Mouse (Mus musculus): ENCODE results near the gene Fibcd1. TPM values are rescaled to one million over a fixed set of nuclear protein-coding genes. Genes with fewer than 3 reads are reported as not detected.

Fibcd1 gene
- total RNA-seq, 2 experiments from 2014 or later = 115 to 137 TPM

DNA sequence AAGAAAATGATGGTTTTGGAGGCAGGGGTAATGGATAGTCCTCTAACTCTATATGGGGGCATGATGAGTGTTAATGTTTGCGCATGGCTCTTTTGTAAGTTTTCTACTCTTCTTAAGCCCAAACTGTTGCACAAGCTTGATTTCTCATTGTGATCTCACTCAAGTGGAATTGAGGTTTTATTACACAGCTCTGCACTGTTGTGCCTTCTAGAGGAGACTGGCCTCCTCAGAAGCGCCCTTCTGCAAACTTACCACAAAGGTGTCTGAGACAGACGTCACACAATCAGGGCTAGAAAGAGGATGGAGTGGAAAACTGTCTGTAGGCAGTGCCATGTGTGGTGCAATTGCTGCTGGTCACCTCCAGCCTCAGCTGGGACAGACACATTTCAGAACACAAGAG lies 69.3 kb downstream of the Fibcd1 start:
- no peak for DNase-seq (ENCODE audit: extremely low spot score in 1 of 2, low spot score in 1 of 2)

DNA sequence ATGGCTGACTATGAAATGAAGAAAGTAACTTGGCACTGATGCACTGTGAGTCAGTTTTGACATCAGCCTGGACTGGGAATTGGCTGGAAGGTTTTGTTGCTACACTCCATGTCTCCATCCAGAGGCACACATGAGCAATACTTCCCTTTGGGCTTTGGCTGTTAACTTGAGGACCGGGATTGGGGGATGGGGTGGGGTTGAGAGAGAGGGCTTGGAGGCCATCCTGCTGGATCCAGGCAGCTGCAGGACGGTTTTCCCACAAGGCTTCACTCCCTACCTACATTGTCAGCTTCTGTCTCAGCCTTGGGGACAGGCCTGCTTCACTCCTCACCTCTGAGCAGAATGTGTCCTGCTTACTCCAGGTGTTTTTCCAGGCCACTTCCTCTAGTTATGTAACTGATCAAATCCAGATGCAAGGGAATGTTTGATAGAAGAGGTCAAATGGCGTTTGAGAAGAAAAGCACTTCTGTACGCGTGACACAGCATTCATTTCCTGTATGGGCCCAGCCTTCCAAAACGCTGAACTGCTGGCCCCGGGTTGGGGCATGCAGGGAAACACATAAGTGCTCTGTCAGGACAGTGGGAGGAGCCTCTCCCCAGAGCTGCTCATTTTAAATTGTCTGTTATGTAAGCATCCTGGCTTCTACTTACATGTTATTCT lies 74.9 kb downstream of the Fibcd1 start:
- no peak for DNase-seq (ENCODE audit: extremely low spot score in 1 of 2, low spot score in 1 of 2)

DNA sequence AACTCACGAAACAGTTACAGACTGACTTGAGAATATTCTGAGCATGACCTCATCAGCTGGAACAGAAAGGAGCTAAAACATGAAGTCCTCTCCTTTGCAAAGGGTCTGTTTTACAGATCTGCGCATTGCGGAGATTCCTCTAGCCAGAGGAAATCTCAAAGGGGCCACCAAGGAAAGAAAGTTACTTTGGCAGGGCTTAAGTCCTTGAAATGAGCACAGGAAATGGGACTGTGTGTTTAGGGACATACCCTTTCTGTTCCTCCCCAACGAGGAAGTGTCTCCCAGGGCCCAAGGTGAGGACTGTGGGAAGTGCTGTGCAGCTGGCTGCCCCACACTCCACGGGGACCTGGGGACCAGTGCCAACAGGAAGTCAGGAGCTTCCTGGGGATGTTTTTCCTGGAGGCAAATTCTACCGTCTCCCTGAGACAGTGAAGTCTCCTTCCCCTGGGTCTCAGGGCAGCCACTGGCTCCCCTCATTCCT lies 76.1 kb downstream of the Fibcd1 start:
- DNase-seq (ENCODE audit: extremely low spot score in 1 of 2, low spot score in 1 of 2) = no peak

DNA sequence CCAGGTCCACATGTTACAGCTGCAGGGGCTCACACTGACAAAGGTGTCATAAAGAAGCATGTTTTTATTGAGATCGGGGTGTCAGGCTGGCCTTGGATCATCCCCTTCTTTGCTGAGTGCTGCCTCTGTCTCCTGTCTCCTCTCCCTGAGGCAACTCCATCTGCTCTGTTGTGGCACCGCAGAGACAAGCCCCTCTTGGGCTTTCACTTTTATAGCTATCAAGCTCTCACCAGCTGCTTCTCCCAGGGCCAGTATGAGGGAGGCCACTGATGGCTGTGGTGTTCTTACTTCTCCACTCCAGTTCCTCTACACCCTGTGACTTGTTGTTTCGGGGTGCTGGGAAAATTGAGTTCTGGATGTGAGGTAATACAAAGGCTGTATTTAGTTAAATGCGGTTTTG lies 76.7 kb downstream of the Fibcd1 start:
- no peak for DNase-seq (ENCODE audit: extremely low spot score in 1 of 2, low spot score in 1 of 2)

DNA sequence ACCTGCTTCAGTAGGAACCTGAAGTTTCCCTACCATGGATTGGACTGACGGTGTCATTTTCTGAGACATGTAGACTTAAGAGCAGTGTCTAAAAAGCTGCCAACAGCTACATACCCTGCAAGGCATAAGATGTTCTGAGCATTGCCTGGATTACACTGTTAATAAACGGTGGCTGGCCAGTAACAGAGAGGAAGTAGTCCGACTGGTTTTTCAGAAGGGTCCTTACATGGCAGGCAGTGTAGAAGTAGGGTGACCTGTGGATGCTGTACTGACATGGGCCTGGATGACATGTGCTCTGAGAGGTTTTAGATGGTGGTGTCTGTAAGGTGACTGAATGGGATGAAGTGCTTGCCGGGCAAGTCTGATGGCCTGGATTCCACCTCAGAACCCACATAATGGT lies 78.0 kb downstream of the Fibcd1 start:
- DNase-seq (ENCODE audit: extremely low spot score in 1 of 2, low spot score in 1 of 2) = no peak

DNA sequence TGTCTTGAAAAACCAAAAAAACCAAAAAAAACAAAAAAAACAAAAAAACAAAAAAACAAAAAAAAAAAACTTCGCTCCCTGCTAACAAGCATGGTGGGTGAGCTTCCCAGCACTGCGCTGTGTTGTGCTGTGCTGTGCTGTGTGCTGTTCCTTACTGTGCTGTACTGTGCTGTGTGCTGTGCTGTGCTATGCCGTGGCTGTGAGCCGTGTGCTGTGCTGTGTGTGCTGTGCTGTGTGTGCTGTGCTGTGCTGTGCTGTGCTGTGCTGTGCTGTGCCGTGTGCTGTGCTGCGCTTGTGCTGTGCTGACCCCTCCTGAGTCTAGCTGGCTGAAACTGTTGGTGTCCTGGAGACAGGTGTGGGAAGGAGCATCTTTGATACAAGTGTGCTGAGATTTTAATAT lies 78.7 kb downstream of the Fibcd1 start:
- no peak for DNase-seq (ENCODE audit: extremely low spot score in 1 of 2, low spot score in 1 of 2)

Other genes with a start within 250 kb of the Fibcd1 start
- gene Prdm12, start 206.0 kb downstream of the Fibcd1 start, total RNA-seq (2021) = not detected
- gene Exosc2, start 175.3 kb downstream of the Fibcd1 start, total RNA-seq (2021) = 10 to 100 TPM; 20.3 to 20.6 TPM
- gene Abl1, start 157.6 kb downstream of the Fibcd1 start, total RNA-seq (2021) = 10 to 100 TPM; 45.5 to 46.0 TPM
- gene Qrfp, start 35.4 kb downstream of the Fibcd1 start, total RNA-seq (2021) = not detected
- 1 to 10 TPM; 6.8 to 7.3 TPM for gene Lamc3, start 41.3 kb upstream of the Fibcd1 start, total RNA-seq (2021)
- gene Aif1l, start 104.1 kb upstream of the Fibcd1 start, total RNA-seq (2021) = 1 to 10 TPM; 6.0 to 7.9 TPM
- 10 to 100 TPM; 49.3 to 63.5 TPM for gene Nup214, start 128.4 kb upstream of the Fibcd1 start, total RNA-seq (2021)
- gene Fam78a, start 238.9 kb upstream of the Fibcd1 start, total RNA-seq (2021) = 1 to 10 TPM; 3.2 to 6.3 TPM
- gene Plpp7, start 249.5 kb upstream of the Fibcd1 start, total RNA-seq (2021) = 10 to 100 TPM; 23.7 to 24.4 TPM